In the genomic region with DNA sequence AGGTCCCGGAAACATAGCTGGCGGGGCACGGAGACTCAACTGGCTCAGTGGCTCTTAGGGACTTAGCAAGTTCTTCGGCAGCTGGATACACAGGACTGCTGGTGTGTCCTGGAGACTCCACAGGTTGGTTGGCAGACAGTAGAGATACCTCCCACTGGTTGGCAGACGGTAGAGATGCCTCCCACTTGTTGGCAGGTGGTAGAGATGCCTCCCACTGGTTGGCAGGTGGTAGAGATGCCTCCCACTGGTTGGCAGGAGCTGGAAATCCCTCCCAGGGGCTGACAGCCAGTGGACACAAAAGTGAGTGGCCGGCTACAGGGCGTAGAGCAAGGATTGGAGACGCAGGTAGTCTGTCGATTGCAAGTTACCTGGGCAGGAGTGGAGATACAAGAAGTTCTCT, we compare ENCODE assay signal across 14 mouse cellular contexts. TPM values are rescaled to one million over a fixed set of nuclear protein-coding genes. Genes with fewer than 3 reads are reported as not detected.
A peak's percentile ranks its signal among the peaks of the same experiment; 100 is the strongest.
DNase-seq lines count a peak whose midpoint lies in the region; ATAC-seq and TF ChIP-seq lines count a peak whose summit lies in the region.
"Had no signal": no experiment of that assay in that cellular context is flagged by ENCODE, and none has a peak within 500 bp of the region (broad histone marks: within the 10 kb centered on the region; RNA-seq: fewer than 3 reads in every experiment).

No protein-coding gene starts in this region.

- no peaks in the 10 kb centered on the region for H3K27me3 ChIP-seq in hindbrain, postnatal 0 days (ENCODE audit: insufficient read depth, low read length)
- no peaks in the 10 kb centered on the region for H3K27me3 ChIP-seq in hindbrain, embryonic 14.5 days (ENCODE audit: control insufficient read depth, insufficient read depth, low read length)
- H3K27me3 ChIP-seq: CH12.LX; intestine, embryonic 15.5 days; lung, embryonic 15.5 days had no signal

- H3K9me3 ChIP-seq in hindbrain, postnatal 0 days (ENCODE audit: low read length) = no peaks in the 10 kb centered on the region
- H3K9me3 ChIP-seq in hindbrain, embryonic 14.5 days (ENCODE audit: control insufficient read depth, low read length) = no peaks in the 10 kb centered on the region
- H3K9me3 ChIP-seq: intestine, embryonic 15.5 days; lung, embryonic 15.5 days had no signal

- peak; percentile 76 for ATAC-seq in hindbrain, postnatal 0 days
- ATAC-seq in hindbrain, embryonic 14.5 days (ENCODE audit: low FRiP score) = no peak
- ATAC-seq: intestine, embryonic 15.5 days; midbrain, embryonic 16.5 days had no signal

- H3K4me3 ChIP-seq in hindbrain, postnatal 0 days (ENCODE audit: low read length) = no peak overlapping the region
- no peak overlapping the region for H3K4me3 ChIP-seq in hindbrain, embryonic 14.5 days (replicated peaks; ENCODE audit: low read length)
- H3K4me3 ChIP-seq: intestine, embryonic 15.5 days; lung, embryonic 15.5 days had no signal

- TF ChIP-seq CTCF in hindbrain, postnatal 0 days (IDR thresholded peaks at IDR 0.05; ENCODE audit: low read depth) = no peak

- H3K4me2 ChIP-seq in hindbrain, postnatal 0 days (ENCODE audit: low read depth, low read length) = no peak overlapping the region
- H3K4me2 ChIP-seq in hindbrain, embryonic 14.5 days (replicated peaks) = no peak overlapping the region
- H3K4me2 ChIP-seq: intestine, embryonic 15.5 days; lung, embryonic 15.5 days had no signal

- no peak overlapping the region for H3K27ac ChIP-seq in hindbrain, postnatal 0 days
- H3K27ac ChIP-seq in hindbrain, embryonic 14.5 days = no peak overlapping the region
- H3K27ac ChIP-seq: intestine, embryonic 15.5 days; lung, embryonic 15.5 days had no signal

- H3K4me1 ChIP-seq in hindbrain, postnatal 0 days (ENCODE audit: insufficient read depth, low read length) = no peaks in the 10 kb centered on the region; the same call in 1 of the 2 replicates
- H3K4me1 ChIP-seq in hindbrain, embryonic 14.5 days (replicated peaks; ENCODE audit: control insufficient read depth, insufficient read depth, low read length) = no peaks in the 10 kb centered on the region
- H3K4me1 ChIP-seq: intestine, embryonic 15.5 days; lung, embryonic 15.5 days had no signal

- H3K9ac ChIP-seq in hindbrain, postnatal 0 days (replicated peaks; ENCODE audit: low read length) = no peak overlapping the region
- H3K9ac ChIP-seq in hindbrain, embryonic 14.5 days = no peak overlapping the region
- H3K9ac ChIP-seq: intestine, embryonic 15.5 days; lung, embryonic 15.5 days had no signal

- no peaks in the 10 kb centered on the region for H3K36me3 ChIP-seq in hindbrain, postnatal 0 days (ENCODE audit: insufficient read depth, low read length)
- no peaks in the 10 kb centered on the region for H3K36me3 ChIP-seq in hindbrain, embryonic 14.5 days (replicated peaks; ENCODE audit: control insufficient read depth, insufficient read depth)
- H3K36me3 ChIP-seq: intestine, embryonic 15.5 days; lung, embryonic 15.5 days had no signal

- peak; percentile 59 for DNase-seq in hindbrain, postnatal 0 days (ENCODE audit: low spot score)
- no peak for DNase-seq in hindbrain, embryonic 14.5 days (ENCODE audit: low spot score)
- DNase-seq in cerebellum, postnatal 10 days = peak; percentile 87 to 94
- peak; percentile 53 to 64 for DNase-seq in layer of hippocampus, postnatal 10 days (ENCODE audit: low spot score in 2 of 2)
- peak; percentile 15 for DNase-seq in right cerebral cortex, postnatal 14 days
- DNase-seq in embryo, embryonic 9.5 days (ENCODE audit: extremely low spot score) = no peak
- DNase-seq in urinary bladder, postnatal 25 days (ENCODE audit: low spot score) = no peak
- no peak for DNase-seq in liver

- WGBS in hindbrain, postnatal 0 days = 71% methylated on average over 9 of the region's 9 CpGs
- 89% methylated on average over 9 of the region's 9 CpGs for WGBS in hindbrain, embryonic 14.5 days

RNA-seq across cellular contexts. Expression of a gene that starts 0.5 kb away (rescaled TPM):
- not detected in 2 replicates for total RNA-seq in hindbrain, postnatal 0 days (2014; rRNA removed)
- polyA plus RNA-seq in hindbrain, postnatal 0 days (2015; fragmentation: Nextera tagmentation; extraction: Ambion mirVana) = not detected in 2 replicates
- polyA plus RNA-seq in hindbrain, embryonic 14.5 days (2014; fragmentation: Nextera tagmentation; extraction: Ambion mirVana) = not detected in 2 replicates
- not detected for total RNA-seq in layer of hippocampus, postnatal 10 days (2021)
- total RNA-seq: CH12.LX had no signal
- polyA plus RNA-seq: heart, embryonic 14.5 days; intestine, embryonic 15.5 days; limb, embryonic 11.5 days; lung, embryonic 15.5 days; midbrain, embryonic 16.5 days had no signal

Comparison
In these comparisons a context has a peak if more than half of its experiments do, and no peak if none do; other contexts are left out.
1. DNase-seq: peak in hindbrain, postnatal 0 days (single experiment), cerebellum, postnatal 10 days (2 of 2), layer of hippocampus, postnatal 10 days (2 of 2) and right cerebral cortex, postnatal 14 days (single experiment); none in hindbrain, embryonic 14.5 days (single experiment), embryo, embryonic 9.5 days (single experiment), urinary bladder, postnatal 25 days (single experiment) and liver (single experiment).